Mouse (Mus musculus): ENCODE results near the gene Sp100. TPM values are rescaled to one million over a fixed set of nuclear protein-coding genes. Genes with fewer than 3 reads are reported as not detected.
"Not testable (repeated sequence)": the region's sequence is repeated elsewhere in the genome, so short reads cannot be mapped to it uniquely, and the experiment has no call there.

The Sp100 gene
- 4.8 and 9.9 TPM in 2 replicates for polyA plus RNA-seq (2015; fragmentation: Nextera tagmentation; extraction: Ambion mirVana)

- 52% methylated on average over 6 of the region's 6 CpGs for WGBS
- not testable (repeated sequence) for H3K27ac ChIP-seq (ENCODE audit: low read length); H3K4me2 ChIP-seq (ENCODE audit: low read depth, low read length)
These were observed at the start of gene Sp100 for GRCm38 (mm10) chr1:85649881-85650280. Sp100 (plus strand) TSS chr1:85649988.

GRCm38 (mm10) chr1:85600078-85600477 is 49.7 kb upstream of the Sp100 start, which contains the start of gene Sp140:
Sp140 (plus strand) TSS chr1:85600378.
- not testable (repeated sequence) for H3K36me3 ChIP-seq (ENCODE audit: control insufficient read depth, insufficient read depth); H3K27ac ChIP-seq (ENCODE audit: low read length); H3K4me1 ChIP-seq (ENCODE audit: control insufficient read depth, insufficient read depth, low read length); H3K9ac ChIP-seq (ENCODE audit: low read length); H3K9me3 ChIP-seq (replicated peaks; ENCODE audit: control insufficient read depth, low read length); ATAC-seq (replicated peaks; ENCODE audit: extremely low read depth, insufficient read depth, low FRiP score); H3K27me3 ChIP-seq (ENCODE audit: control insufficient read depth, insufficient read depth, low read length); H3K4me3 ChIP-seq (ENCODE audit: low read length)
- WGBS: no CpG with 5 or more reads among the region's 5 CpGs
- 0 out of 2 replicates have a peak within 1 kb of the TSS, but pooled peaks have one; percentile 28 for H3K4me2 ChIP-seq (ENCODE audit: low read depth, low read length)

More at GRCm38 (mm10) chr1:85649881-85650280, at the start of gene Sp100:
- not testable (repeated sequence) for ATAC-seq (replicated peaks; ENCODE audit: extremely low read depth, insufficient read depth, low FRiP score); H3K4me1 ChIP-seq (ENCODE audit: control insufficient read depth, insufficient read depth, low read length); H3K4me3 ChIP-seq (ENCODE audit: low read length); H3K9me3 ChIP-seq (replicated peaks; ENCODE audit: control insufficient read depth, low read length); H3K27me3 ChIP-seq (ENCODE audit: control insufficient read depth, insufficient read depth, low read length); H3K9ac ChIP-seq (ENCODE audit: low read length); H3K36me3 ChIP-seq (ENCODE audit: control insufficient read depth, insufficient read depth)

- not testable (repeated sequence) for H3K4me1 ChIP-seq (ENCODE audit: control insufficient read depth, insufficient read depth, low read length); H3K9me3 ChIP-seq (replicated peaks; ENCODE audit: control insufficient read depth, low read length); H3K27me3 ChIP-seq (ENCODE audit: control insufficient read depth, insufficient read depth, low read length); H3K36me3 ChIP-seq (ENCODE audit: control insufficient read depth, insufficient read depth); H3K4me3 ChIP-seq (ENCODE audit: low read length); H3K27ac ChIP-seq (ENCODE audit: low read length); ATAC-seq (replicated peaks; ENCODE audit: extremely low read depth, insufficient read depth, low FRiP score); H3K9ac ChIP-seq (ENCODE audit: low read length)
- H3K4me2 ChIP-seq (ENCODE audit: low read depth, low read length): 0 out of 2 replicates have a peak overlapping the region, but pooled peaks have one; percentile 28
- WGBS: 52% methylated on average over 4 of the region's 4 CpGs
These were observed 49.0 kb upstream of the Sp100 start for GRCm38 (mm10) chr1:85600794-85601193.

- not testable (repeated sequence) for H3K4me1 ChIP-seq (ENCODE audit: control insufficient read depth, insufficient read depth, low read length); H3K4me3 ChIP-seq (ENCODE audit: low read length); ATAC-seq (replicated peaks; ENCODE audit: extremely low read depth, insufficient read depth, low FRiP score); H3K36me3 ChIP-seq (ENCODE audit: control insufficient read depth, insufficient read depth); H3K27ac ChIP-seq (ENCODE audit: low read length); H3K9ac ChIP-seq (ENCODE audit: low read length); H3K27me3 ChIP-seq (ENCODE audit: control insufficient read depth, insufficient read depth, low read length); H3K9me3 ChIP-seq (replicated peaks; ENCODE audit: control insufficient read depth, low read length); H3K4me2 ChIP-seq (ENCODE audit: low read depth, low read length)
- WGBS: no CpG with 5 or more reads among the region's 1 CpGs
These were observed 45.4 kb upstream of the Sp100 start for GRCm38 (mm10) chr1:85604341-85604740.

GRCm38 (mm10) chr1:85608361-85608760 is 41.4 kb upstream of the Sp100 start:
- H3K4me2 ChIP-seq (ENCODE audit: low read depth, low read length); H3K36me3 ChIP-seq (ENCODE audit: control insufficient read depth, insufficient read depth); H3K27ac ChIP-seq (ENCODE audit: low read length); H3K4me1 ChIP-seq (ENCODE audit: control insufficient read depth, insufficient read depth, low read length); H3K9me3 ChIP-seq (replicated peaks; ENCODE audit: control insufficient read depth, low read length); H3K9ac ChIP-seq (ENCODE audit: low read length); ATAC-seq (replicated peaks; ENCODE audit: extremely low read depth, insufficient read depth, low FRiP score); H3K4me3 ChIP-seq (ENCODE audit: low read length); H3K27me3 ChIP-seq (ENCODE audit: control insufficient read depth, insufficient read depth, low read length): not testable (repeated sequence)
- WGBS: 70% methylated on average over 3 of the region's 4 CpGs

GRCm38 (mm10) chr1:85610581-85610980 is 39.2 kb upstream of the Sp100 start:
- not testable (repeated sequence) for H3K9ac ChIP-seq (ENCODE audit: low read length); H3K4me1 ChIP-seq (ENCODE audit: control insufficient read depth, insufficient read depth, low read length); H3K9me3 ChIP-seq (replicated peaks; ENCODE audit: control insufficient read depth, low read length); H3K27ac ChIP-seq (ENCODE audit: low read length); ATAC-seq (replicated peaks; ENCODE audit: extremely low read depth, insufficient read depth, low FRiP score); H3K36me3 ChIP-seq (ENCODE audit: control insufficient read depth, insufficient read depth); H3K4me2 ChIP-seq (ENCODE audit: low read depth, low read length); H3K4me3 ChIP-seq (ENCODE audit: low read length); H3K27me3 ChIP-seq (ENCODE audit: control insufficient read depth, insufficient read depth, low read length)
- no CpG with 5 or more reads among the region's 4 CpGs for WGBS

- H3K4me1 ChIP-seq (ENCODE audit: control insufficient read depth, insufficient read depth, low read length); H3K27ac ChIP-seq (ENCODE audit: low read length); H3K9me3 ChIP-seq (replicated peaks; ENCODE audit: control insufficient read depth, low read length); H3K27me3 ChIP-seq (ENCODE audit: control insufficient read depth, insufficient read depth, low read length); H3K36me3 ChIP-seq (ENCODE audit: control insufficient read depth, insufficient read depth); ATAC-seq (replicated peaks; ENCODE audit: extremely low read depth, insufficient read depth, low FRiP score); H3K4me2 ChIP-seq (ENCODE audit: low read depth, low read length); H3K4me3 ChIP-seq (ENCODE audit: low read length); H3K9ac ChIP-seq (ENCODE audit: low read length): not testable (repeated sequence)
- WGBS: 88% methylated on average over 3 of the region's 3 CpGs
These were observed 34.7 kb upstream of the Sp100 start for GRCm38 (mm10) chr1:85615096-85615495.

- not testable (repeated sequence) for H3K9me3 ChIP-seq (replicated peaks; ENCODE audit: control insufficient read depth, low read length); H3K27ac ChIP-seq (ENCODE audit: low read length); H3K4me1 ChIP-seq (ENCODE audit: control insufficient read depth, insufficient read depth, low read length); H3K4me3 ChIP-seq (ENCODE audit: low read length); H3K27me3 ChIP-seq (ENCODE audit: control insufficient read depth, insufficient read depth, low read length); ATAC-seq (replicated peaks; ENCODE audit: extremely low read depth, insufficient read depth, low FRiP score); H3K9ac ChIP-seq (ENCODE audit: low read length); H3K4me2 ChIP-seq (ENCODE audit: low read depth, low read length); H3K36me3 ChIP-seq (ENCODE audit: control insufficient read depth, insufficient read depth)
- 54% methylated on average over 3 of the region's 3 CpGs for WGBS
These were observed 34.0 kb upstream of the Sp100 start for GRCm38 (mm10) chr1:85615819-85616218.

- whole genome bisulfite sequencing: 53% methylated on average over 4 of the region's 5 CpGs
- ATAC-seq (replicated peaks; ENCODE audit: extremely low read depth, insufficient read depth, low FRiP score); H3K9ac ChIP-seq (ENCODE audit: low read length); H3K4me2 ChIP-seq (ENCODE audit: low read depth, low read length); H3K9me3 ChIP-seq (replicated peaks; ENCODE audit: control insufficient read depth, low read length); H3K4me1 ChIP-seq (ENCODE audit: control insufficient read depth, insufficient read depth, low read length); H3K36me3 ChIP-seq (ENCODE audit: control insufficient read depth, insufficient read depth); H3K27me3 ChIP-seq (ENCODE audit: control insufficient read depth, insufficient read depth, low read length); H3K27ac ChIP-seq (ENCODE audit: low read length); H3K4me3 ChIP-seq (ENCODE audit: low read length): not testable (repeated sequence)
These were observed 32.6 kb upstream of the Sp100 start for GRCm38 (mm10) chr1:85617161-85617560.

- ATAC-seq (replicated peaks; ENCODE audit: extremely low read depth, insufficient read depth, low FRiP score); H3K9ac ChIP-seq (ENCODE audit: low read length); H3K9me3 ChIP-seq (replicated peaks; ENCODE audit: control insufficient read depth, low read length); H3K4me2 ChIP-seq (ENCODE audit: low read depth, low read length); H3K27me3 ChIP-seq (ENCODE audit: control insufficient read depth, insufficient read depth, low read length); H3K27ac ChIP-seq (ENCODE audit: low read length); H3K4me3 ChIP-seq (ENCODE audit: low read length); H3K36me3 ChIP-seq (ENCODE audit: control insufficient read depth, insufficient read depth); H3K4me1 ChIP-seq (ENCODE audit: control insufficient read depth, insufficient read depth, low read length): not testable (repeated sequence)
- 60% methylated on average over 1 of the region's 1 CpGs for WGBS
These were observed 31.1 kb upstream of the Sp100 start for GRCm38 (mm10) chr1:85618689-85619088.

Data from heart, embryonic 16.5 days (tissue).